Mouse (Mus musculus): ENCODE results near the gene Ppef2. TPM values are rescaled to one million over a fixed set of nuclear protein-coding genes. Genes with fewer than 3 reads are reported as not detected.

Gene Ppef2
- polyA plus RNA-seq, 1 experiment from 2014 or later, result 0.13 TPM

GRCm38 (mm10) chr5:92277437-92278394 lies 21.6 kb upstream of the Ppef2 start, which contains the start of gene Naaa:
Naaa (minus strand) TSS chr5:92278170.
- POLR2A ChIA-PET, result interaction anchor here (1.0 kb wide), 1 partner anchor 15 kb away, joined by 3 read pairs; no protein-coding TSS in a partner anchor
- ATAC-seq (peak; percentile 98), DNase-seq (ENCODE audit: low read depth, low spot score) (peak; percentile 33)
- no peak for TF ChIP-seq CTCF (IDR thresholded peaks at IDR 0.05)
- no peaks in the 10 kb centered on the region for H3K27me3 ChIP-seq
- in situ Hi-C loops (cut with MboI; ENCODE audit: low pct_unique_long_range_greater_than_20kb), result no loop called here
- CTCF ChIA-PET, result interaction anchor here (1.2 to 1.6 kb wide), 3 partner anchors 10 to 34 kb away, joined by 3 to 4 read pairs (median 4); no protein-coding TSS in a partner anchor

GRCm38 (mm10) chr5:92270496-92270895 lies 14.4 kb upstream of the Ppef2 start:
- ChIA-PET CTCF (no interaction called here), POLR2A (interaction anchor here (0.6 kb wide), 1 partner anchor 19 kb away, joined by 3 read pairs; no protein-coding TSS in a partner anchor)
- ATAC-seq (no peak), DNase-seq (ENCODE audit: low read depth, low spot score) (no peak)
- in situ Hi-C loops (cut with MboI; ENCODE audit: low pct_unique_long_range_greater_than_20kb), result no loop called here
- TF ChIP-seq CTCF (IDR thresholded peaks at IDR 0.05), result no peak
- no peaks in the 10 kb centered on the region for H3K27me3 ChIP-seq

- H3K27me3 ChIP-seq, result no peaks in the 10 kb centered on the region
- DNase-seq (ENCODE audit: low read depth, low spot score) (peak; percentile 20), ATAC-seq (peak; percentile 66)
- no peak for TF ChIP-seq CTCF (IDR thresholded peaks at IDR 0.05)
- in situ Hi-C loops (cut with MboI; ENCODE audit: low pct_unique_long_range_greater_than_20kb), result no loop called here
- POLR2A ChIA-PET, result no interaction called here
- CTCF ChIA-PET, result no interaction called here
Observed at GRCm38 (mm10) chr5:92263761-92264359, 7.8 kb upstream of the Ppef2 start.

GRCm38 (mm10) chr5:92262646-92263045 lies 6.6 kb upstream of the Ppef2 start:
- ATAC-seq (peak; percentile 34), DNase-seq (ENCODE audit: low read depth, low spot score) (peak; percentile 35)
- CTCF ChIA-PET, result interaction anchor here (1.0 kb wide), 1 partner anchor 10 kb away, joined by 3 read pairs; no protein-coding TSS in a partner anchor
- H3K27me3 ChIP-seq, result no peaks in the 10 kb centered on the region
- POLR2A ChIA-PET, result interaction anchor here (1.1 kb wide), 1 partner anchor 15 kb away, joined by 3 read pairs; the partner anchor contains the start of gene Naaa
- in situ Hi-C loops (cut with MboI; ENCODE audit: low pct_unique_long_range_greater_than_20kb), result no loop called here
- TF ChIP-seq CTCF (IDR thresholded peaks at IDR 0.05), result no peak

GRCm38 (mm10) chr5:92254476-92254875 lies 1.6 kb downstream of the Ppef2 start:
- no peak for DNase-seq (ENCODE audit: low read depth, low spot score)
- H3K27me3 ChIP-seq, result no peaks in the 10 kb centered on the region
- no peak for ATAC-seq
- in situ Hi-C loops (cut with MboI; ENCODE audit: low pct_unique_long_range_greater_than_20kb), result no loop called here
- ChIA-PET CTCF (no interaction called here), POLR2A (no interaction called here)
- no peak for TF ChIP-seq CTCF (IDR thresholded peaks at IDR 0.05)

GRCm38 (mm10) chr5:92252797-92253343 lies 3.2 kb downstream of the Ppef2 start:
- in situ Hi-C loops (cut with MboI; ENCODE audit: low pct_unique_long_range_greater_than_20kb), result no loop called here
- ChIA-PET CTCF (interaction anchor here (0.9 kb wide), 1 partner anchor 9 kb away, joined by 3 read pairs; no protein-coding TSS in a partner anchor), POLR2A (no interaction called here)
- no peak for ATAC-seq
- TF ChIP-seq CTCF (IDR thresholded peaks at IDR 0.05), result no peak
- DNase-seq (ENCODE audit: low read depth, low spot score), result no peak
- no peaks in the 10 kb centered on the region for H3K27me3 ChIP-seq

GRCm38 (mm10) chr5:92252031-92252430 lies 4.0 kb downstream of the Ppef2 start:
- H3K27me3 ChIP-seq, result no peaks in the 10 kb centered on the region
- ChIA-PET POLR2A (interaction anchor here (0.8 kb wide), 1 partner anchor 18 kb away, joined by 3 read pairs; no protein-coding TSS in a partner anchor), CTCF (no interaction called here)
- in situ Hi-C loops (cut with MboI; ENCODE audit: low pct_unique_long_range_greater_than_20kb), result no loop called here
- no peak for TF ChIP-seq CTCF (IDR thresholded peaks at IDR 0.05)
- DNase-seq (ENCODE audit: low read depth, low spot score) (no peak), ATAC-seq (no peak)

GRCm38 (mm10) chr5:92248614-92249013 lies 7.5 kb downstream of the Ppef2 start:
- ChIA-PET POLR2A (no interaction called here), CTCF (interaction anchor here (1.3 to 2.4 kb wide), 2 partner anchors 8 to 128 kb away, joined by 3 to 10 read pairs; no protein-coding TSS in a partner anchor)
- in situ Hi-C loops (cut with MboI; ENCODE audit: low pct_unique_long_range_greater_than_20kb), result loop anchor here (25.0 kb wide), 1 partner anchor 736 kb away; the partner anchor contains the start of gene Parm1
- ATAC-seq, result no peak
- H3K27me3 ChIP-seq, result no peaks in the 10 kb centered on the region
- no peak for TF ChIP-seq CTCF (IDR thresholded peaks at IDR 0.05)
- no peak for DNase-seq (ENCODE audit: low read depth, low spot score)

- no peak for ATAC-seq
- no peak for DNase-seq (ENCODE audit: low read depth, low spot score)
- no peaks in the 10 kb centered on the region for H3K27me3 ChIP-seq
- TF ChIP-seq CTCF (IDR thresholded peaks at IDR 0.05), result no peak
- ChIA-PET POLR2A (no interaction called here), CTCF (no interaction called here)
- in situ Hi-C loops (cut with MboI; ENCODE audit: low pct_unique_long_range_greater_than_20kb), result loop anchor here (25.0 kb wide), 1 partner anchor 733 kb away; the partner anchor contains the start of gene Parm1
Observed at GRCm38 (mm10) chr5:92245483-92245882, 10.6 kb downstream of the Ppef2 start.

GRCm38 (mm10) chr5:92244900-92245299 lies 11.2 kb downstream of the Ppef2 start:
- ChIA-PET POLR2A (no interaction called here), CTCF (no interaction called here)
- ATAC-seq (no peak), DNase-seq (ENCODE audit: low read depth, low spot score) (no peak)
- TF ChIP-seq CTCF (IDR thresholded peaks at IDR 0.05), result no peak
- H3K27me3 ChIP-seq, result no peaks in the 10 kb centered on the region
- in situ Hi-C loops (cut with MboI; ENCODE audit: low pct_unique_long_range_greater_than_20kb), result loop anchor here (25.0 kb wide), 1 partner anchor 733 kb away; the partner anchor contains the start of gene Parm1
